Mouse (Mus musculus) liver, embryonic 15.5 days (tissue): ENCODE results near the gene Ppm1g. TPM values are rescaled to one million over a fixed set of nuclear protein-coding genes. Genes with fewer than 3 reads are reported as not detected.
A peak's percentile ranks its signal among the peaks of the same experiment; 100 is the strongest.

Experiments
- ATAC-seq: fragments of 200-750 bp; cut with Nextera tagmentation; 2 replicates; pipeline ENCODE4 v1.8.0; 2017; ENCODE audit warnings: moderate number of reproducible peaks, mild to moderate bottlenecking, moderate library complexity; ENCODE audit not compliant: insufficient read depth
- H3K27ac ChIP-seq: fragments of 300-500 bp; sonication (generic); replicated peaks from 2 replicates; pipeline ENCODE4 v1.5.1; 2015; ENCODE audit warnings: mild to moderate bottlenecking, inconsistent platforms
- H3K27me3 ChIP-seq: fragments of 300-500 bp; sonication (generic); 2 replicates; pipeline ENCODE4 v1.6.1; 2015; ENCODE audit warnings: mild to moderate bottlenecking, inconsistent platforms
- H3K36me3 ChIP-seq: fragments of 300-500 bp; sonication (generic); replicated peaks from 2 replicates; pipeline ENCODE4 v1.6.1; 2015; ENCODE audit warnings: moderate library complexity, mild to moderate bottlenecking, inconsistent platforms
- H3K4me1 ChIP-seq: fragments of 300-500 bp; sonication (generic); replicated peaks from 2 replicates; pipeline ENCODE4 v1.6.1; 2015; ENCODE audit warnings: inconsistent platforms
- H3K4me2 ChIP-seq: fragments of 300-500 bp; sonication (generic); 2 replicates; pipeline ENCODE4 v1.6.1; 2015; ENCODE audit warnings: moderate library complexity, mild to moderate bottlenecking, inconsistent platforms
- H3K4me3 ChIP-seq: fragments of 300-500 bp; sonication (generic); replicated peaks from 2 replicates; pipeline ENCODE4 v1.5.1; 2015; ENCODE audit warnings: mild to moderate bottlenecking, inconsistent platforms
- H3K9ac ChIP-seq: fragments of 300-500 bp; sonication (generic); 2 replicates; pipeline ENCODE4 v1.6.1; 2015; ENCODE audit warnings: moderate library complexity, mild to moderate bottlenecking, inconsistent platforms
- H3K9me3 ChIP-seq: fragments of 300-500 bp; sonication (generic); replicated peaks from 2 replicates; pipeline ENCODE4 v1.6.1; 2016; ENCODE audit warnings: inconsistent platforms
- WGBS: fragments of 180-500 bp; shearing (Covaris S2); methylation state at CpG from one replicate; pipeline ENCODE4 v1.1.7; 2015; ENCODE audit warnings: mixed read lengths; ENCODE audit not compliant: insufficient replicate concordance; 5-methylcytosine and 5-hydroxymethylcytosine counted together
- polyA plus RNA-seq: library from polyadenylated mRNA; unstranded; fragments of >200 nt; fragmentation: Nextera tagmentation; extraction: Ambion mirVana; gene quantifications from 2 replicates; pipeline ENCODE4 v1.2.1, GENCODE M21; 2015

Ppm1g gene
- 110 and 117 TPM in 2 replicates for polyA plus RNA-seq

DNA sequence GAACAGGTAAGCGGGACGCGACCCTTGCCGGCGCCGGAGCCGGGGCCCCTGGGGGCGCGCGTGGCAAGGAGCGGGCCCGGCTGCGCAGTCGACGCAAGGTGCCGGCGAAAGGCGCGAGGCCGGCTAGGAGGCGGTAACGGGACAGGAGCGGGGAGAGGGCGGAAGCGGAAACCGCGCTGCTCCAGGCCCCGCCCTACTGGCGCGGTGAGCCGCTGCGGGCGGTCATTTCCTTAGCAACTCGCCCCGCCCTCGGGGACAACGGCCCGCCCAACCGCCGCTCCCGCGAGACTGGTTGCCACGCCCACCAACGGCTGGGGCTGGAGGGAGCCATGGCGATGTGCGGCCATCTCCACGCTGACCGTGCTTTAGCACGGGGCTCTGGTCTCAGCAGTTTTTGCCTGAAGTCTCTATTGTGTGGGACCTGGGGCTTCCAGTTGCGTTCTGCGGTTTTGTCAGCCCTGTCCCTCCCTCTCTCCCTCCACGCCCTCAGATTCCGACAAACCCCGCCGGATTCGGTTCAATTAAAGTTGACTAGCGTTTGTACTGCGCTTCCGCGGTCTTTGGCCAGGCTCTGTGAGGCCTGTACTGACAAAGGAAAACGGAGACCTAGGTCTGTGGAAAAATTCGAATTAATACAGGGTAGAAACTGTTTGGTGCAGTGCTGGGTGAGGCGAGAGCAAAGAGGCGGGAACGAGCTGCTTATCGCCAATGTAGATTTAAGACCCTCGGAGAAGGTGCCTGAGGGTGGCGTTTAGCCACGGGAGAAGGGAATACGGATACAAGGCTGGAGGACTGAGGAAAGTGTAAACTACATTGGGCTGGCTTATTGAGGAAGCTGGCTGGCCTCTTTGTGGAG, at the start of gene Ppm1g:
Gene Ppm1g (minus strand): TSS at position 240 of the 856 bp plus-strand sequence.
- H3K4me3 ChIP-seq, result peak within 1 kb of the TSS; percentile 100

DNA sequence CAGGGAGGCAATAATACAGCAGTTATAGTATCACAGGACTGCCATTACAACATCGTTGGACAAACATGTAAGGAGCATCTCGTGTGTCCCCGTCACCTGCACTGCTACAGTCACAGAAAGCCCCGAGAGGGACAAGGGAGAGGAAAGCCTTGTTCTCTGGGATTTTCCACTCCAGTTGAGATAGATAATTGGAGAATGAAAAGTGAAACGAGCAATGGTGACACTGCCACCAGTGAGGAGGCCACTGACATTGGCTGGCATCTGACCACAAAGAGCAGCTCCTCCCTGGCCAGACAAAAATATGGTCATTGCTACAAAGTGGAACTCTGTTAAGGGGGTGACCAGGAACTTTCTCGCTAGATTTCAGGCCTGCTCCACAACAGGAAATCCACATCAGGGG, 47.2 kb upstream of the Ppm1g start:
- no peak overlapping the region for H3K9ac ChIP-seq
- no peaks in the 10 kb centered on the region for H3K36me3 ChIP-seq
- no peaks in the 10 kb centered on the region for H3K27me3 ChIP-seq
- H3K4me1 ChIP-seq, result no peaks in the 10 kb centered on the region
- H3K9me3 ChIP-seq, result no peaks in the 10 kb centered on the region
- WGBS, result 50% methylated on average over 6 of the region's 6 CpGs
- H3K4me3 ChIP-seq, result no peak overlapping the region
- no peak overlapping the region for H3K27ac ChIP-seq
- no peak for ATAC-seq
- H3K4me2 ChIP-seq, result no peak overlapping the region

More for the DNA sequence above, at the start of gene Ppm1g:
- H3K9me3 ChIP-seq, result no peaks in the 10 kb centered on the region
- H3K9ac ChIP-seq, result peak within 1 kb of the TSS; percentile 96
- H3K4me2 ChIP-seq, result peak within 1 kb of the TSS; percentile 85
- WGBS, result under 1% methylated on average over 70 of the region's 70 CpGs
- H3K36me3 ChIP-seq, result peaks cover 7% of the 10 kb centered on the region; the same call in 1 of the 2 replicates
- peak within 1 kb of the TSS; percentile 95 for H3K27ac ChIP-seq
- no peaks in the 10 kb centered on the region for H3K27me3 ChIP-seq
- peak; percentile 92 for ATAC-seq
- H3K4me1 ChIP-seq, result peaks cover 43% of the 10 kb centered on the region

DNA sequence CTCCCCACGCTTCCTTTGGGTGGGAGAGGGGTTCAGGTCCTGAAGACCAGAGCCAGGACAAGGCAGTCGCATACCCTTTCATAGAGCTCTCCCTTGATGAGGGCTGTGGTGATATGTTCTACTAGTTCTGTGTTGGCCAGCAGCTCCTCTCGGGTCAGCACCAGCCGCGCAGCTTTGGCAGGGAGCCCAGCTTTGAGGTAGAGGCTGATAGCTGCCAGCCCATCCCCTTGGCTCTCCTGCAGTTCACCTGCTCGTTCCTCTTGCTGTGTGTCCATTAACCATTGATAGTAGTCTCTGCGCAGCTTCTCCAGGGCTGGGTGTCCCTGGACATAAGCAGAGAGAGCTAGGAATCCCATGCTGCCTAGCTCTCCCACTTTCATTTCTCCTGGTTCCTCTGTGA, 45.6 kb upstream of the Ppm1g start:
- Histone ChIP-seq H3K36me3 (no peaks in the 10 kb centered on the region), H3K9me3 (no peaks in the 10 kb centered on the region), H3K9ac (no peak overlapping the region), H3K4me3 (no peak overlapping the region), H3K27me3 (no peaks in the 10 kb centered on the region), H3K4me2 (no peak overlapping the region), H3K27ac (no peak overlapping the region), H3K4me1 (no peaks in the 10 kb centered on the region)
- WGBS, result 70% methylated on average over 7 of the region's 7 CpGs
- ATAC-seq, result no peak

DNA sequence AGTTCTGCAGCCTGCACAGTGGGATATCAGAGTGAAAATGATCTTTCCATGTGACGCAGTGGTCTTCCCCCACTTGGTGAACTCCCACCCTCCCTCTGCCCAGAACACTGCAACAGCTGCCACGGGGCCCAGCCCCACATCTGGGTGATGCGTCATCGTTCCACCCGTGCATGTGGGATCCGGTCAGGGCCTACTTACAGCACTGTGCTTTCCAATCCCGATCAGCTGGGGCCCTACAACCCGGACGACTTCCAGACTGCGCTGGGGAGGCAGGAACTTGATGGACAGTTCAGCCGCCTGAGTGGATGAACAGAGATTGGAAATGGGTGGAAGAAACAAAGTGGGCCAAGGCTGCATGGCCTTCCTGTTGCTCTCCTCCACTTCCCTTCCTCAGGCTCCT, 37.1 kb upstream of the Ppm1g start:
- Histone ChIP-seq H3K4me3 (no peak overlapping the region), H3K9ac (no peak overlapping the region), H3K36me3 (no peaks in the 10 kb centered on the region), H3K9me3 (no peaks in the 10 kb centered on the region), H3K27ac (no peak overlapping the region), H3K4me2 (no peak overlapping the region), H3K4me1 (peaks cover 21% of the 10 kb centered on the region), H3K27me3 (no peaks in the 10 kb centered on the region)
- WGBS, result 71% methylated on average over 11 of the region's 11 CpGs
- ATAC-seq, result no peak

DNA sequence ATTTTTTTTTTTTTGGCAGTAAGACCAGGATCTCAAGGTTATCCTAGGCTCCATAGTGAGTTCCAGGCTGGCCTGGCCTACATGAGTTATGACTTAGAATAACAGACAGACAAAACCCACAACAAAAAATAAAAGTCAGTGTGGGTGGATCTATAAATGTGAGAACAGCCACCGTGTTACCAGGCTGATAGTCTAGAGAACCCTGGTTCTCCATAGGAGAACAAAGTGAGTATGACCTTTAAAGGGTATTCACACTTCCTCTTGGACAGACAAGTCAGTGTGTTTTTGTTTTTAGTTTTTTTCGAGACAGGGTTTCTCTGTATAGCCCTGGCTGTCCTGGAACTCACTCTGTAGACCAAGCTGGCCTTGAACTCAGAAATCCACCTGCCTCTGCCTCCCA, 35.5 kb upstream of the Ppm1g start:
- Histone ChIP-seq H3K36me3 (peaks cover 9% of the 10 kb centered on the region), H3K9me3 (no peaks in the 10 kb centered on the region), H3K9ac (no peak overlapping the region), H3K4me3 (no peak overlapping the region), H3K4me1 (peaks cover 34% of the 10 kb centered on the region), H3K27me3 (no peaks in the 10 kb centered on the region), H3K27ac (no peak overlapping the region), H3K4me2 (no peak overlapping the region)
- WGBS, result 61% methylated on average over 2 of the region's 2 CpGs
- no peak for ATAC-seq

DNA sequence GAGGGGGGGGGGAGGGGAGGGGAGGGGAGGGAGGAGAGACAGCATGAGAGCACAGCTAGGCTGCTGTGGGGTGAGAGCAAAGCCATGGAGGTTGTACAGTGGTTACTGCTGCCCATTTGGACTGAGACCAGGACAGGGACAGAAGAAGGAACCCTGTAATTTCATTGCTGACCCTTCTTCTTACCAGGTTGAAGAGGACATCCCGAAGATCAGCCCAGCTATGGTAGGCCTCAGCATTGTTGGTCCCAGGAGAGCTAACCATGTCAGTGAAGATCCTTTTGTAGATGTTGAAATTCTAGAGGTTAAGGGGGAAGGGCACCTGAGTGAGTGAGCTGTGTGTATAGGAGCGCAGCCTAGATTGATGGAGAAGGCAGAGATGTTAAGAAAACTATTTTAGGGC, 34.9 kb upstream of the Ppm1g start:
- Histone ChIP-seq H3K27ac (no peak overlapping the region), H3K36me3 (peaks cover 15% of the 10 kb centered on the region), H3K4me2 (no peak overlapping the region), H3K9ac (no peak overlapping the region), H3K4me3 (no peak overlapping the region), H3K9me3 (no peaks in the 10 kb centered on the region), H3K27me3 (no peaks in the 10 kb centered on the region), H3K4me1 (peaks cover 34% of the 10 kb centered on the region)
- WGBS, result 82% methylated on average over 2 of the region's 2 CpGs
- no peak for ATAC-seq

DNA sequence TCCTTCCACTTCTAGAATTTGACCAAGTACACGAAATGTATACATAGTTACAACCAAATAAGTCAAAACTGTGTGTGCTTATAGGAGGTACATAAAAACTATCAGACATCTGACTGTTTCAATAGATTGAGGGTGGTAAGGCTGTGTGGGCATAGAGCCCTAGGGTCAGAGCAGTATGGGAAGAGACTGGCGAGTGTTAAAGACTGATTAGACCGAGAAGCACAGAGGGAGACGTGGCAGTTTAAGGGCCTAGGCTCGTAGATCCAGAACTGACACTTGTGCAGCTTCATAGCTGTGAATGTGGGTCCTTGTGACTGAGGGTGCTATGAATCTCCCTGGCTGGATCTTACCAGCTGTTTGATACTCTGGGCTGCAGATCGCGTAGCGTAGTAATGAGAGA, 34.4 kb upstream of the Ppm1g start:
- Histone ChIP-seq H3K4me3 (no peak overlapping the region), H3K9me3 (no peaks in the 10 kb centered on the region), H3K36me3 (peaks cover 20% of the 10 kb centered on the region), H3K4me2 (no peak overlapping the region), H3K4me1 (peaks cover 34% of the 10 kb centered on the region), H3K27me3 (no peaks in the 10 kb centered on the region), H3K27ac (0 out of 2 replicates have a peak overlapping the region, but pooled peaks have one; percentile 11), H3K9ac (no peak overlapping the region)
- no peak for ATAC-seq
- WGBS, result 55% methylated on average over 8 of the region's 8 CpGs

DNA sequence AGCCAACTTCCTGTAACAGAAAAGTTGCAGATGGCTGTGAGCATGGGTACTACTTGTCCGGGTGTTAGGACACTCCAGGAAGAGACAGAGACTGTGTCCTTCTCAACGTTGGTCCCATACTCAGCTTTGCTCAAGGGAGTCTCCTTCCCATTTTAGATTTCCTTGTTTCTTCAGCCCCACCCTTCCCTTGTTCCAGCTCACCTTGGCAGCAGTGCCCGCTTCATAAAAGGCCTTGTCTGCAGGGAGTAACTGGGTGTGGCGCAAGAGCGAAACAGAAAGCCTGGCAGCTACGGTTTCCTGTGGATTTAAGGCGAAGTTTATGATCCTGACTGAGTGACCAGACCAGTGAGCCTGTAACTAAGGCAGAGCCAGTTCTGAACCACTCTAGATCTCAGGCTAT, 34.0 kb upstream of the Ppm1g start:
- no peak for ATAC-seq
- 58% methylated on average over 7 of the region's 7 CpGs for WGBS

DNA sequence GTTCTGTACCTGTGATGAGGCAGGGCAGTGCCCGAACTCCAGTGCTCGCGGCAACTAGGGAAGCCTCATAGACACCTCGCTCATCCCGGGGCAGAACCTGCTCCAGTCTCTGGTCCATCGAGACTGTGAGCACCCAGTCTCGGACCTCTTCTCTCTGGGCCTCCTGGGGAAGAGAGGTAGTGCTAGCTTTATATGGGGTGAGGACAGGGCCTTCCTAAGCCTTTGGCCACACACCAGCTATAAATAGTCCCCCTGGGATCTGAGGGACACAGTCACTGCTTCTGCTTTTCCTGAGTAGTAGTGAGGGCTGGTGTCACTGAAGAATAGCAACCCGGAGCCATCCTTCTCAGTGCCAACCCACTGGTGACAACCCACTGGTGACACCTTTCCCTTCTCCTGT, 33.3 kb upstream of the Ppm1g start:
- Histone ChIP-seq H3K4me2 (no peak overlapping the region), H3K9ac (no peak overlapping the region), H3K9me3 (no peaks in the 10 kb centered on the region), H3K4me1 (peaks cover 34% of the 10 kb centered on the region), H3K27ac (no peak overlapping the region), H3K27me3 (no peaks in the 10 kb centered on the region), H3K36me3 (peaks cover 31% of the 10 kb centered on the region), H3K4me3 (no peak overlapping the region)
- WGBS, result 80% methylated on average over 8 of the region's 8 CpGs
- no peak for ATAC-seq

More for the DNA sequence above, 34.0 kb upstream of the Ppm1g start:
- H3K4me2 ChIP-seq, result no peak overlapping the region
- no peaks in the 10 kb centered on the region for H3K9me3 ChIP-seq
- peaks cover 25% of the 10 kb centered on the region for H3K36me3 ChIP-seq
- H3K9ac ChIP-seq, result no peak overlapping the region
- no peak overlapping the region for H3K4me3 ChIP-seq
- H3K4me1 ChIP-seq, result peaks cover 34% of the 10 kb centered on the region
- H3K27me3 ChIP-seq, result no peaks in the 10 kb centered on the region
- no peak overlapping the region for H3K27ac ChIP-seq

DNA sequence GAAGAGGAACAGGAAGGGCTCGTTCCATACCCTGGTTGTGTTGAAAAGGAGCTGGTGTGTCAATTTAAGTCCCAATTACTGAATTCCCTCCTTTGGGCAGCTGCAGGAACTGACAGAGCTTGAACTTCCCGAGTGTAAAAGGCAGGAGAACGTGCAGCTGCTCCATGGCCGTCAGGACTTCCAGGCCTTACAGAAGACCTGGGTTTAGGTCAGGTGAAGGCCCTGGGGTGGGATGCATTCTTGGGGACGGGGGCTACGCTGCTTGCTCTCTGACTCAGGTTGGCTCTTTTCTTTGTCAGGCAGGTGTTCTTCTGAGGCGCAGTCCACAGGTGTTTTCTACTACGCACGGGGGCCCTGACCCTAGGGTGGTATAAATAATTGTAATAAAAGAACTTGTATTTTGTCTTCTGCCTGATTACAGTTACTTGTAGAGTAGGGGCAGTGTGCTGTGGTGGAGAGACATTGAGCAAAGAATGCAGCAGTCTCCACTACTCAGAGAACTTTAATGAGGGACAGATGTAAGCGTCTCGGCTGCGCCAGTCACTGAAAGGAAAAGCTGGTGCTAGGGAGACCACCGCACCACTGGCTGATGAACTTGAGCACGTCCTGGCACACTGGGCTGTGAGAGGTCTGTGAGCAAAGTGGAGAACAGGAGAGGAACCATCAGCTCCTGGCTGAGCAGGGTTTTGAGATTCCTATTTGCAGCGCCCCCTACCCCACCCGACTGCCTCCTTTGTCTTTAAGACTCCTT, 32.5 kb upstream of the Ppm1g start:
- Histone ChIP-seq H3K9ac (no peak overlapping the region), H3K9me3 (no peaks in the 10 kb centered on the region), H3K4me1 (peaks cover 34% of the 10 kb centered on the region), H3K36me3 (peaks cover 39% of the 10 kb centered on the region), H3K27me3 (no peaks in the 10 kb centered on the region), H3K4me2 (0 out of 2 replicates have a peak overlapping the region, but pooled peaks have one; percentile 70), H3K4me3 (no peak overlapping the region), H3K27ac (no peak overlapping the region)
- 80% methylated on average over 16 of the region's 16 CpGs for WGBS
- ATAC-seq, result no peak

DNA sequence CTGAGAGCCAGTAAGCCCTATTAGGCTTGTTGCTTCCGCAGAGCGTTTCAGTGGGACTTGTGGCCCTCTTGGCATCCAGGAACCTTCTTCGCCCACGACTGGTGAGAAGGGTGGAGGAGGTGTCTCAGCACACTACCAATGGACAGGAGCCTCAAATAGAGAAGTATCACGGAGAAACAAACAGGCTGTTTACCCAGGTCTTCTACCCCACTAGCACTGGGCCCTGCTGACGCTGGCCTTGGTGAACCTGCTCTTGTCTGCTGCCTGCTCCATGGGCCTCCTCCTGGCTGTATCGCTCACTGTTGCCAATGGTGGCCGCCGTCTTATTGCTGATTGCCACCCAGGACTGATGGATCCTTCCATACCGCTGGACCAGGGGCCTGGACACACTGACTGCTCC, 31.7 kb upstream of the Ppm1g start:
- H3K4me3 ChIP-seq, result peak overlapping the region; percentile 55
- ATAC-seq, result no peak
- peaks cover 47% of the 10 kb centered on the region for H3K36me3 ChIP-seq
- H3K4me1 ChIP-seq, result peaks cover 34% of the 10 kb centered on the region
- peak overlapping the region; percentile 70 for H3K4me2 ChIP-seq
- no peaks in the 10 kb centered on the region for H3K9me3 ChIP-seq
- H3K9ac ChIP-seq, result no peak overlapping the region
- 76% methylated on average over 10 of the region's 10 CpGs for WGBS
- H3K27ac ChIP-seq, result no peak overlapping the region
- H3K27me3 ChIP-seq, result no peaks in the 10 kb centered on the region
